Mouse (Mus musculus) spleen, adult 2 months (tissue): ENCODE results near the gene Kcnc1.

Source experiments
- CTCF ChIP-seq: fragments of 200-500 bp; IDR thresholded peaks from 2 replicates; pipeline ENCODE4 v1.5.1; 2011; ENCODE audit warnings: mild to moderate bottlenecking, inconsistent platforms; ENCODE audit not compliant: insufficient read depth, insufficient read length, insufficient replicate concordance; ENCODE audit errors: extremely low read depth
- POLR2A ChIP-seq: fragments of 200-500 bp; IDR thresholded peaks from 2 replicates; pipeline ENCODE4 v1.6.1; 2011; ENCODE audit warnings: low read depth, low read length, inconsistent platforms

DNA sequence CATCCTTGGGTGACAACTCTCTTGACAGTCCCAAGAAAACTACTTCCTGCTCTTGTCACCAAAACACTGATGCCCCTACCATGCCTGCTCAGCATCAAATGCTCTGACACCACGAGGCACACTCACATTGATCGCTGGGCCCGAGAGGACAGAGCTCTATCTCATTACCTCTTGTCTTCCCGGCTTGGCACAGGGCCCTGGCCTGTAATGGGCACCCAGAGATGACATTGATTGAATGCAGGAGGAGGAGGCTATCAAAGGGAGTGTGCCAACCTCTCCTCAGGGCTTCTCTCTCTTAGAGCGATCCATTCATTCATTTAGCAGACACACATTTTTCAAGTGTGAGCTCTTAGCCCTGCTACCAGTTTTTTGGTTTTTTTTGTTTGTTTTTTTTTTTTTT is 79.2 kb downstream of the Kcnc1 start:
- TF ChIP-seq POLR2A (no peak), CTCF (no peak)
